Mouse (Mus musculus): ENCODE results near the gene Agmat.

DNA sequence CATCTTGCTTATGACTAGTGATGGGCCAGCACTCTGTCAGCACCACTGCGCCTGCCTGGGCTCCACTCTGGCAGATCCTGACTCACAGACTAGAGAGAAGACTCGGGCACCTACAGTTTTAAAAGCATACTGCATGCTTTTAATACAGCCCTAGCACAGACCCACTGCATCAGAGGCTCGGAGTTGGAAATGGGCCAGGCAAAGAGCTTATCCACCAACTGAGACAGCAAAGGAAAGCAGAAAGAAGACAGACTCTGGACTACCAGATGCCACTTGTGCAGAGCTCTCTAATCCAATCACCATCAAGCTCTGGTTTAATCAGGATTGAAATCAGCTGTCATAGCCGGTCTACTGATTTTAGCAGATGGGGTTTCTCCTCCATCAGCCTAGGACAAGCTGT lies 41.1 kb upstream of the Agmat start:
- TF ChIP-seq CTCF (IDR thresholded peaks at IDR 0.05; ENCODE audit: low read depth) = no peak
- no peak for TF ChIP-seq EP300 (IDR thresholded peaks at IDR 0.05; ENCODE audit: low read depth)
